Mouse (Mus musculus) ES-Bruce4 (cell line): Measurements from ENCODE around the gene Osgep.

Source experiments
- CTCF ChIP-seq: IDR thresholded peaks from one replicate; pipeline ENCODE4 v1.8.1; 2011; ENCODE audit warnings: low read depth, low read length
- POLR2A ChIP-seq: IDR thresholded peaks from one replicate; pipeline ENCODE4 v1.8.1; 2011; ENCODE audit warnings: low read length; ENCODE audit not compliant: insufficient read depth

- TF ChIP-seq CTCF (no peak), POLR2A (no peak)
These were observed 33.1 kb downstream of the Osgep start for GRCm38 (mm10) chr14:50891621-50892020.
